ENCODE assay signal across 9 mouse cellular contexts in genomic region chr9:57766431-57766830, GRCm38 (mm10). TPM values are rescaled to one million over a fixed set of nuclear protein-coding genes. Genes with fewer than 3 reads are reported as not detected.
DNase-seq lines count a peak whose midpoint lies in the region; ATAC-seq and TF ChIP-seq lines count a peak whose summit lies in the region.
"Had no signal": no experiment of that assay in that cellular context is flagged by ENCODE, and none has a peak within 500 bp of the region (broad histone marks: within the 10 kb centered on the region; RNA-seq: fewer than 3 reads in every experiment).

No protein-coding gene starts in this region.

- TF ChIP-seq POLR2A in lung, adult 2 months (IDR thresholded peaks at IDR 0.05; ENCODE audit: borderline replicate concordance, extremely low read depth, low read depth, low read length): no peak

- peak overlapping the region; percentile 95 for H3K9ac ChIP-seq in kidney, embryonic 14.5 days (ENCODE audit: low read depth, low read length)
- 0 out of 2 replicates have a peak overlapping the region, but pooled peaks have one; percentile 98 for H3K9ac ChIP-seq in hindbrain, embryonic 12.5 days
- H3K9ac ChIP-seq in midbrain, embryonic 14.5 days (replicated peaks; ENCODE audit: low read length): peak overlapping the region; percentile 100

- ATAC-seq in kidney, embryonic 14.5 days (ENCODE audit: low FRiP score, low TSS enrichment): no peak
- no peak for ATAC-seq in hindbrain, embryonic 12.5 days (ENCODE audit: low FRiP score)
- no peak for ATAC-seq in midbrain, embryonic 14.5 days (ENCODE audit: low FRiP score, low TSS enrichment)

- TF ChIP-seq CTCF in lung, adult 2 months (IDR thresholded peaks at IDR 0.05; ENCODE audit: insufficient read depth, low read length): no peak

- no peaks in the 10 kb centered on the region for H3K9me3 ChIP-seq in kidney, embryonic 14.5 days (ENCODE audit: control insufficient read depth, low read length)
- H3K9me3 ChIP-seq in hindbrain, embryonic 12.5 days (replicated peaks): no peaks in the 10 kb centered on the region
- no peaks in the 10 kb centered on the region for H3K9me3 ChIP-seq in midbrain, embryonic 14.5 days (ENCODE audit: control insufficient read depth, low read length)

- no peaks in the 10 kb centered on the region for H3K27me3 ChIP-seq in kidney, embryonic 14.5 days (ENCODE audit: control insufficient read depth, insufficient read depth, low read length)
- no peaks in the 10 kb centered on the region for H3K27me3 ChIP-seq in hindbrain, embryonic 12.5 days
- H3K27me3 ChIP-seq in midbrain, embryonic 14.5 days (ENCODE audit: control insufficient read depth, insufficient read depth, low read length): no peaks in the 10 kb centered on the region

- H3K4me3 ChIP-seq in kidney, embryonic 14.5 days (ENCODE audit: low read length): peak overlapping the region; percentile 91
- peak overlapping the region; percentile 94; the same call in 1 of the 2 replicates for H3K4me3 ChIP-seq in brown adipose tissue, adult 24 weeks (ENCODE audit: insufficient read depth, low read depth, low read length)
- H3K4me3 ChIP-seq in hindbrain, embryonic 12.5 days: peak overlapping the region; percentile 92
- H3K4me3 ChIP-seq in midbrain, embryonic 14.5 days (replicated peaks; ENCODE audit: low read depth, low read length): peak overlapping the region; percentile 92
- no peak overlapping the region for H3K4me3 ChIP-seq in lung, adult 2 months (replicated peaks; ENCODE audit: extremely low read depth, low read depth, low read length)

- no peak overlapping the region for H3K27ac ChIP-seq in kidney, embryonic 14.5 days (ENCODE audit: low read depth, low read length)
- no peak overlapping the region for H3K27ac ChIP-seq in brown adipose tissue, adult 24 weeks (replicated peaks; ENCODE audit: low read depth, low read length)
- peak overlapping the region; percentile 100 for H3K27ac ChIP-seq in hindbrain, embryonic 12.5 days
- peak overlapping the region; percentile 99 for H3K27ac ChIP-seq in midbrain, embryonic 14.5 days (replicated peaks; ENCODE audit: low read depth, low read length)

- H3K4me1 ChIP-seq in kidney, embryonic 14.5 days (ENCODE audit: control insufficient read depth, insufficient read depth, low read length): peaks cover 30% of the 10 kb centered on the region
- peaks cover 12% of the 10 kb centered on the region for H3K4me1 ChIP-seq in brown adipose tissue, adult 24 weeks (ENCODE audit: control insufficient read depth, insufficient read depth, insufficient read length, low read length)
- H3K4me1 ChIP-seq in hindbrain, embryonic 12.5 days: peaks cover 37% of the 10 kb centered on the region
- peaks cover 31% of the 10 kb centered on the region for H3K4me1 ChIP-seq in midbrain, embryonic 14.5 days (ENCODE audit: control insufficient read depth, insufficient read depth, low read length)
- peaks cover 26% of the 10 kb centered on the region for H3K4me1 ChIP-seq in lung, adult 2 months (ENCODE audit: control insufficient read depth, insufficient read depth, low read length)

- WGBS in kidney, embryonic 14.5 days: 42% methylated on average over 6 of the region's 6 CpGs
- 35% methylated on average over 6 of the region's 6 CpGs for WGBS in hindbrain, embryonic 12.5 days
- 33% methylated on average over 6 of the region's 6 CpGs for WGBS in midbrain, embryonic 14.5 days
- WGBS in lung, adult 2 months: 57% methylated on average over 6 of the region's 6 CpGs

- H3K4me2 ChIP-seq in kidney, embryonic 14.5 days (replicated peaks; ENCODE audit: low read depth, low read length): peak overlapping the region; percentile 96
- H3K4me2 ChIP-seq in hindbrain, embryonic 12.5 days (replicated peaks): peak overlapping the region; percentile 98
- H3K4me2 ChIP-seq in midbrain, embryonic 14.5 days (ENCODE audit: low read length): peak overlapping the region; percentile 95

- H3K36me3 ChIP-seq in kidney, embryonic 14.5 days (ENCODE audit: control insufficient read depth, insufficient read depth, low read length): peaks cover 4% of the 10 kb centered on the region; the same call in 1 of the 2 replicates
- H3K36me3 ChIP-seq in hindbrain, embryonic 12.5 days: peaks cover 3% of the 10 kb centered on the region
- peaks cover 1% of the 10 kb centered on the region for H3K36me3 ChIP-seq in midbrain, embryonic 14.5 days (ENCODE audit: control insufficient read depth, insufficient read depth, low read length)

- no peak for DNase-seq in kidney, postnatal 25 days
- DNase-seq in midbrain, embryonic 14.5 days: peak; percentile 37
- no peak for DNase-seq in layer of hippocampus, postnatal 10 days (ENCODE audit: low spot score in 2 of 2)
- no peak for DNase-seq in lung, adult 2 months
- DNase-seq in kidney, adult 8-10 months: no peak
- DNase-seq: kidney, postnatal 14 days had no signal

RNA-seq across cellular contexts. Expression of gene Clk3, which starts 0.8 kb away (rescaled TPM):
- 61.0 and 69.3 TPM in 2 replicates for polyA plus RNA-seq in kidney, embryonic 14.5 days (2014; fragmentation: Nextera tagmentation; extraction: Ambion mirVana)
- polyA plus RNA-seq in brown adipose tissue, adult 24 weeks (2012; ENCODE audit: insufficient read depth, insufficient read length, missing spikeins): 22.3 and 26.6 TPM in 2 replicates
- polyA plus RNA-seq in hindbrain, embryonic 12.5 days (2016; fragmentation: Nextera tagmentation; extraction: Ambion mirVana): 81.8 and 82.5 TPM in 2 replicates
- 66.3 and 68.7 TPM in 2 replicates for polyA plus RNA-seq in midbrain, embryonic 14.5 days (2014; fragmentation: Nextera tagmentation; extraction: Ambion mirVana)
- 10 to 100 TPM; 64.3 to 66.9 TPM for total RNA-seq in layer of hippocampus, postnatal 10 days (2021)
- polyA plus RNA-seq in lung, adult 2 months (2012; rRNA removed): 95.5 and 159 TPM in 2 replicates

RNA-seq across cellular contexts. Expression of gene Edc3, which starts 58.1 kb away (rescaled TPM):
- 20.7 and 24.1 TPM in 2 replicates for polyA plus RNA-seq in kidney, embryonic 14.5 days (2014; fragmentation: Nextera tagmentation; extraction: Ambion mirVana)
- 4.4 and 5.7 TPM in 2 replicates for polyA plus RNA-seq in brown adipose tissue, adult 24 weeks (2012; ENCODE audit: insufficient read depth, insufficient read length, missing spikeins)
- 39.4 and 40.3 TPM in 2 replicates for polyA plus RNA-seq in hindbrain, embryonic 12.5 days (2016; fragmentation: Nextera tagmentation; extraction: Ambion mirVana)
- polyA plus RNA-seq in midbrain, embryonic 14.5 days (2014; fragmentation: Nextera tagmentation; extraction: Ambion mirVana): 24.6 and 27.7 TPM in 2 replicates
- 10 to 100 TPM; 14.6 to 16.0 TPM for total RNA-seq in layer of hippocampus, postnatal 10 days (2021)
- 17.6 and 19.4 TPM in 2 replicates for polyA plus RNA-seq in lung, adult 2 months (2012; rRNA removed)

Comparison
In these comparisons a context has a peak if more than half of its experiments do, and no peak if none do; other contexts are left out.
1. H3K27ac ChIP-seq: peak in hindbrain, embryonic 12.5 days (single experiment) and midbrain, embryonic 14.5 days (single experiment); none in kidney, embryonic 14.5 days (single experiment) and brown adipose tissue, adult 24 weeks (single experiment).
2. Peak in every context shown above with its lines, with median percentiles within 50 percentile points of each other: H3K4me2 ChIP-seq and H3K9ac ChIP-seq.